Mouse (Mus musculus) hindbrain, postnatal 0 days (tissue): ENCODE data around the gene Tcam1. TPM values are rescaled to one million over a fixed set of nuclear protein-coding genes. Genes with fewer than 3 reads are reported as not detected.
A peak's percentile ranks its signal among the peaks of the same experiment; 100 is the strongest.

Source experiments
- ATAC-seq: fragments of 200-750 bp; cut with Nextera tagmentation; 2 replicates; pipeline ENCODE4 v1.8.0; 2017; ENCODE audit warnings: mild to moderate bottlenecking, moderate TSS enrichment, moderate library complexity
- DNase-seq: peaks from one replicate; pipeline ENCODE4 v3.0.0-alpha.2; 2015; ENCODE audit warnings: low spot score
- H3K27ac ChIP-seq: fragments of 300-500 bp; sonication (generic); 2 replicates; pipeline ENCODE4 v1.5.1; 2014; ENCODE audit warnings: mild to moderate bottlenecking
- H3K27me3 ChIP-seq: fragments of 300-500 bp; sonication (generic); 2 replicates; pipeline ENCODE4 v1.6.1; 2014; ENCODE audit warnings: low read length, mixed read lengths; ENCODE audit not compliant: insufficient read depth
- H3K36me3 ChIP-seq: fragments of 300-500 bp; sonication (generic); 2 replicates; pipeline ENCODE4 v1.6.1; 2014; ENCODE audit warnings: low read length, mixed read lengths; ENCODE audit not compliant: insufficient read depth
- H3K4me1 ChIP-seq: fragments of 300-500 bp; sonication (generic); 2 replicates; pipeline ENCODE4 v1.6.1; 2014; ENCODE audit warnings: antibody characterized with exemption, low read length, mixed read lengths; ENCODE audit not compliant: insufficient read depth
- H3K4me2 ChIP-seq: fragments of 300-500 bp; sonication (generic); 2 replicates; pipeline ENCODE4 v1.6.1; 2014; ENCODE audit warnings: low read depth, mild to moderate bottlenecking, low read length, moderate library complexity, mixed read lengths
- H3K4me3 ChIP-seq: fragments of 300-500 bp; sonication (generic); 2 replicates; pipeline ENCODE4 v1.5.1; 2014; ENCODE audit warnings: low read length
- H3K9ac ChIP-seq: fragments of 300-500 bp; sonication (generic); replicated peaks from 2 replicates; pipeline ENCODE4 v1.6.1; 2014; ENCODE audit warnings: mild to moderate bottlenecking, low read length, moderate library complexity, mixed read lengths
- H3K9me3 ChIP-seq: fragments of 300-500 bp; sonication (generic); 2 replicates; pipeline ENCODE4 v1.6.1; 2016; ENCODE audit warnings: low read length, mixed read lengths
- CTCF ChIP-seq: IDR thresholded peaks from 2 replicates; pipeline ENCODE4 v1.5.1; 2016; ENCODE audit warnings: antibody characterized with exemption, control low read depth, low read depth
- WGBS: fragments of 180-500 bp; shearing (Covaris S2); extraction: QIAGEN DNeasy Blood & Tissue Kit; methylation state at CpG from one replicate; pipeline ENCODE4 v1.1.7; 2014; 5-methylcytosine and 5-hydroxymethylcytosine counted together
- polyA plus RNA-seq: library from polyadenylated mRNA; unstranded; fragments of >200 nt; fragmentation: Nextera tagmentation; extraction: Ambion mirVana; gene quantifications from 2 replicates; pipeline ENCODE4 v1.2.1, GENCODE M21; 2015
- total RNA-seq: library from RNA; depleted of rRNA; stranded (reverse); fragments of >200 nt; gene quantifications from 2 replicates; pipeline ENCODE4 v1.2.3, GENCODE M21; 2014; rRNA removed

Gene Tcam1
- total and polyA plus RNA-seq, 2 experiments from 2014 or later, result 0.05 to 0.19 TPM

- Histone ChIP-seq H3K9ac (no peak overlapping the region), H3K4me2 (no peak overlapping the region), H3K27ac (no peak overlapping the region), H3K4me3 (no peak overlapping the region), H3K4me1 (no peaks in the 10 kb centered on the region), H3K9me3 (no peaks in the 10 kb centered on the region), H3K36me3 (no peaks in the 10 kb centered on the region), H3K27me3 (no peaks in the 10 kb centered on the region)
- DNase-seq (no peak), ATAC-seq (no peak)
- TF ChIP-seq CTCF, result no peak
- WGBS, result 86% methylated on average over 8 of the region's 8 CpGs
Measured at GRCm38 (mm10) chr11:106326475-106326874, 50.0 kb downstream of the Tcam1 start.

GRCm38 (mm10) chr11:106328521-106328920 lies 52.0 kb downstream of the Tcam1 start:
- Histone ChIP-seq H3K4me3 (no peak overlapping the region), H3K27ac (no peak overlapping the region), H3K27me3 (no peaks in the 10 kb centered on the region), H3K4me2 (no peak overlapping the region), H3K4me1 (no peaks in the 10 kb centered on the region), H3K9me3 (no peaks in the 10 kb centered on the region), H3K9ac (no peak overlapping the region), H3K36me3 (no peaks in the 10 kb centered on the region)
- no peak for TF ChIP-seq CTCF
- DNase-seq (no peak), ATAC-seq (no peak)
- WGBS, result 73% methylated on average over 5 of the region's 5 CpGs

GRCm38 (mm10) chr11:106329128-106329527 lies 52.7 kb downstream of the Tcam1 start:
- no peaks in the 10 kb centered on the region for H3K36me3 ChIP-seq
- no peaks in the 10 kb centered on the region for H3K4me1 ChIP-seq
- 76% methylated on average over 6 of the region's 6 CpGs for WGBS
- no peaks in the 10 kb centered on the region for H3K9me3 ChIP-seq
- DNase-seq, result no peak
- H3K9ac ChIP-seq, result no peak overlapping the region
- H3K4me3 ChIP-seq, result no peak overlapping the region
- no peak overlapping the region for H3K4me2 ChIP-seq
- H3K27ac ChIP-seq, result no peak overlapping the region
- no peak for ATAC-seq
- no peak for TF ChIP-seq CTCF
- H3K27me3 ChIP-seq, result no peaks in the 10 kb centered on the region

- Histone ChIP-seq H3K27me3 (no peaks in the 10 kb centered on the region), H3K9ac (no peak overlapping the region), H3K4me3 (no peak overlapping the region), H3K36me3 (no peaks in the 10 kb centered on the region), H3K9me3 (no peaks in the 10 kb centered on the region), H3K4me1 (no peaks in the 10 kb centered on the region), H3K27ac (no peak overlapping the region), H3K4me2 (no peak overlapping the region)
- TF ChIP-seq CTCF, result peak; percentile 70
- ATAC-seq (0 out of 2 replicates have a peak, but pooled peaks have one; percentile 22), DNase-seq (peak; percentile 74)
- 65% methylated on average over 7 of the region's 7 CpGs for WGBS
Measured at GRCm38 (mm10) chr11:106329682-106330081, 53.2 kb downstream of the Tcam1 start.

- no peak overlapping the region for H3K4me3 ChIP-seq
- no peaks in the 10 kb centered on the region for H3K4me1 ChIP-seq
- no peak overlapping the region for H3K4me2 ChIP-seq
- no peaks in the 10 kb centered on the region for H3K27me3 ChIP-seq
- no peak for TF ChIP-seq CTCF
- ATAC-seq (no peak), DNase-seq (no peak)
- no peaks in the 10 kb centered on the region for H3K36me3 ChIP-seq
- 41% methylated on average over 4 of the region's 4 CpGs for WGBS
- H3K27ac ChIP-seq, result no peak overlapping the region
- H3K9ac ChIP-seq, result no peak overlapping the region
- no peaks in the 10 kb centered on the region for H3K9me3 ChIP-seq
Measured at GRCm38 (mm10) chr11:106332458-106332857, 56.0 kb downstream of the Tcam1 start.

GRCm38 (mm10) chr11:106334066-106334465 lies 57.6 kb downstream of the Tcam1 start:
- Histone ChIP-seq H3K9ac (no peak overlapping the region), H3K36me3 (no peaks in the 10 kb centered on the region), H3K9me3 (no peaks in the 10 kb centered on the region), H3K27me3 (no peaks in the 10 kb centered on the region), H3K4me3 (no peak overlapping the region), H3K27ac (no peak overlapping the region), H3K4me1 (no peaks in the 10 kb centered on the region), H3K4me2 (no peak overlapping the region)
- TF ChIP-seq CTCF, result no peak
- DNase-seq (no peak), ATAC-seq (0 out of 2 replicates have a peak, but pooled peaks have one; percentile 7)
- WGBS, result 13% methylated on average over 2 of the region's 2 CpGs

GRCm38 (mm10) chr11:106338029-106338428 lies 61.6 kb downstream of the Tcam1 start:
- DNase-seq, result no peak
- no peaks in the 10 kb centered on the region for H3K9me3 ChIP-seq
- H3K4me1 ChIP-seq, result no peaks in the 10 kb centered on the region
- WGBS, result 83% methylated on average over 5 of the region's 5 CpGs
- no peak for ATAC-seq
- no peak for TF ChIP-seq CTCF
- no peaks in the 10 kb centered on the region for H3K27me3 ChIP-seq
- no peak overlapping the region for H3K9ac ChIP-seq
- no peaks in the 10 kb centered on the region for H3K36me3 ChIP-seq
- no peak overlapping the region for H3K4me2 ChIP-seq
- H3K27ac ChIP-seq, result no peak overlapping the region
- no peak overlapping the region for H3K4me3 ChIP-seq

Other genes with a start within 250 kb of the Tcam1 start
- 265 and 283 TPM in 2 replicates for gene Dcaf7, start 239.8 kb upstream of the Tcam1 start, total RNA-seq
- gene Dcaf7, start 239.8 kb upstream of the Tcam1 start, polyA plus RNA-seq, result 127 and 137 TPM in 2 replicates
- gene Taco1, start 210.6 kb upstream of the Tcam1 start, total RNA-seq, result 19.4 and 28.9 TPM in 2 replicates
- 6.1 and 6.4 TPM in 2 replicates for gene Taco1, start 210.6 kb upstream of the Tcam1 start, polyA plus RNA-seq
- gene Map3k3, start 192.1 kb upstream of the Tcam1 start, total RNA-seq, result 26.7 and 38.0 TPM in 2 replicates
- gene Map3k3, start 192.1 kb upstream of the Tcam1 start, polyA plus RNA-seq, result 8.9 and 9.1 TPM in 2 replicates
- gene Gm10840, start 115.8 kb upstream of the Tcam1 start, total RNA-seq, result not detected in 2 replicates
- not detected in 2 replicates for gene Gm10840, start 115.8 kb upstream of the Tcam1 start, polyA plus RNA-seq
- gene Limd2, start 115.8 kb upstream of the Tcam1 start, total RNA-seq, result 72.2 and 80.6 TPM in 2 replicates
- gene Limd2, start 115.8 kb upstream of the Tcam1 start, polyA plus RNA-seq, result 120 and 124 TPM in 2 replicates
- gene Strada, start 74.5 kb upstream of the Tcam1 start, total RNA-seq, result 34.1 and 39.2 TPM in 2 replicates
- gene Strada, start 74.5 kb upstream of the Tcam1 start, polyA plus RNA-seq, result 23.6 and 25.0 TPM in 2 replicates
- 15.2 and 16.9 TPM in 2 replicates for gene Ccdc47, start 60.3 kb upstream of the Tcam1 start, total RNA-seq
- 85.2 TPM in 2 replicates for gene Ccdc47, start 60.3 kb upstream of the Tcam1 start, polyA plus RNA-seq
- gene Ddx42, start 59.7 kb upstream of the Tcam1 start, total RNA-seq, result 34.1 and 38.1 TPM in 2 replicates
- gene Ddx42, start 59.7 kb upstream of the Tcam1 start, polyA plus RNA-seq, result 61.9 and 62.0 TPM in 2 replicates
- 24.4 and 55.6 TPM in 2 replicates for gene Ftsj3, start 20.6 kb upstream of the Tcam1 start, total RNA-seq
- 28.5 and 29.4 TPM in 2 replicates for gene Ftsj3, start 20.6 kb upstream of the Tcam1 start, polyA plus RNA-seq
- 55.4 and 58.9 TPM in 2 replicates for gene Psmc5, start 20.5 kb upstream of the Tcam1 start, total RNA-seq
- gene Psmc5, start 20.5 kb upstream of the Tcam1 start, polyA plus RNA-seq, result 305 and 308 TPM in 2 replicates
- 26.8 and 34.1 TPM in 2 replicates for gene Smarcd2, start 3.7 kb upstream of the Tcam1 start, total RNA-seq
- gene Smarcd2, start 3.7 kb upstream of the Tcam1 start, polyA plus RNA-seq, result 10.4 and 12.3 TPM in 2 replicates
- gene Gh, start 25.2 kb downstream of the Tcam1 start, total RNA-seq, result not detected in 2 replicates
- not detected in 2 replicates for gene Gh, start 25.2 kb downstream of the Tcam1 start, polyA plus RNA-seq
- 0.25 and 0.63 TPM in 2 replicates for gene Cd79b, start 38.1 kb downstream of the Tcam1 start, total RNA-seq
- gene Cd79b, start 38.1 kb downstream of the Tcam1 start, polyA plus RNA-seq, result 1.3 and 1.7 TPM in 2 replicates
- under 0.01 and 0.22 TPM in 2 replicates for gene Scn4a, start 76.6 kb downstream of the Tcam1 start, total RNA-seq
- gene Scn4a, start 76.6 kb downstream of the Tcam1 start, polyA plus RNA-seq, result 0.04 TPM in 1 of 2 replicates, not detected in the other
- not detected in 2 replicates for gene Prr29, start 88.8 kb downstream of the Tcam1 start, total RNA-seq
- not detected in 2 replicates for gene Prr29, start 88.8 kb downstream of the Tcam1 start, polyA plus RNA-seq
- gene Icam2, start 111.4 kb downstream of the Tcam1 start, total RNA-seq, result 3.8 and 11.4 TPM in 2 replicates
- 8.4 TPM in 2 replicates for gene Icam2, start 111.4 kb downstream of the Tcam1 start, polyA plus RNA-seq
- gene Ern1, start 211.2 kb downstream of the Tcam1 start, total RNA-seq, result 8.0 and 11.6 TPM in 2 replicates
- 3.0 and 3.4 TPM in 2 replicates for gene Ern1, start 211.2 kb downstream of the Tcam1 start, polyA plus RNA-seq